Mouse (Mus musculus) lung, embryonic 16.5 days (tissue): ENCODE results near the gene Gca. TPM values are rescaled to one million over a fixed set of nuclear protein-coding genes. Genes with fewer than 3 reads are reported as not detected.
"Not testable (repeated sequence)": the region's sequence is repeated elsewhere in the genome, so short reads cannot be mapped to it uniquely, and the experiment has no call there.

Experiments used
- ATAC-seq: fragments of 200-750 bp; cut with Nextera tagmentation; 2 replicates; pipeline ENCODE4 v1.8.0; 2017; ENCODE audit warnings: low read depth, mild to moderate bottlenecking, moderate library complexity
- H3K27ac ChIP-seq: fragments of 300-500 bp; sonication (generic); 2 replicates; pipeline ENCODE4 v1.5.1; 2014; ENCODE audit warnings: mild to moderate bottlenecking, control low read depth, low read length
- H3K27me3 ChIP-seq: fragments of 300-500 bp; sonication (generic); 2 replicates; pipeline ENCODE4 v1.6.1; 2014; ENCODE audit warnings: low read depth, low read length, mixed read lengths; ENCODE audit not compliant: control insufficient read depth, insufficient read depth
- H3K36me3 ChIP-seq: fragments of 300-500 bp; sonication (generic); 2 replicates; pipeline ENCODE4 v1.6.1; 2014; ENCODE audit warnings: low read length; ENCODE audit not compliant: control insufficient read depth, insufficient read depth
- H3K4me1 ChIP-seq: fragments of 300-500 bp; sonication (generic); replicated peaks from 2 replicates; pipeline ENCODE4 v1.6.1; 2014; ENCODE audit warnings: low read length, mixed read lengths; ENCODE audit not compliant: control insufficient read depth, insufficient read depth
- H3K4me2 ChIP-seq: fragments of 300-500 bp; sonication (generic); 2 replicates; pipeline ENCODE4 v1.6.1; 2014; ENCODE audit warnings: low read depth, low read length, control low read depth
- H3K4me3 ChIP-seq: fragments of 300-500 bp; sonication (generic); 2 replicates; pipeline ENCODE4 v1.5.1; 2014; ENCODE audit warnings: mild to moderate bottlenecking, low read length, control low read depth
- H3K9ac ChIP-seq: fragments of 300-500 bp; sonication (generic); 2 replicates; pipeline ENCODE4 v1.6.1; 2014; ENCODE audit warnings: low read length, control low read depth
- H3K9me3 ChIP-seq: fragments of 300-500 bp; sonication (generic); 2 replicates; pipeline ENCODE4 v1.6.1; 2016; ENCODE audit warnings: low read length; ENCODE audit not compliant: control insufficient read depth
- WGBS: fragments of 180-500 bp; shearing (Covaris S2); extraction: QIAGEN DNeasy Blood & Tissue Kit; methylation state at CpG from one replicate; pipeline ENCODE4 v1.1.7; 2014; 5-methylcytosine and 5-hydroxymethylcytosine counted together
- polyA plus RNA-seq: library from polyadenylated mRNA; unstranded; fragments of >200 nt; fragmentation: Nextera tagmentation; extraction: Ambion mirVana; gene quantifications from 2 replicates; pipeline ENCODE4 v1.2.1, GENCODE M21; 2015

The Gca gene
- polyA plus RNA-seq, 1 experiment from 2014 or later: 5.8 TPM

GRCm38 (mm10) chr2:62706313-62706712 is 42.2 kb downstream of the Gca start:
- Histone ChIP-seq H3K27me3 (no peaks in the 10 kb centered on the region), H3K9ac (no peak overlapping the region), H3K27ac (no peak overlapping the region), H3K9me3 (no peaks in the 10 kb centered on the region), H3K4me1 (no peaks in the 10 kb centered on the region), H3K36me3 (no peaks in the 10 kb centered on the region), H3K4me2 (no peak overlapping the region), H3K4me3 (no peak overlapping the region)
- 83% methylated on average over 3 of the region's 3 CpGs for WGBS
- no peak for ATAC-seq

GRCm38 (mm10) chr2:62709633-62710032 is 45.5 kb downstream of the Gca start:
- Histone ChIP-seq H3K4me1 (no peaks in the 10 kb centered on the region), H3K9ac (no peak overlapping the region), H3K4me2 (no peak overlapping the region), H3K9me3 (no peaks in the 10 kb centered on the region), H3K4me3 (no peak overlapping the region), H3K27ac (no peak overlapping the region), H3K36me3 (no peaks in the 10 kb centered on the region), H3K27me3 (no peaks in the 10 kb centered on the region)
- no peak for ATAC-seq
- 68% methylated on average over 1 of the region's 1 CpGs for WGBS

- 88% methylated on average over 4 of the region's 4 CpGs for WGBS
- not testable (repeated sequence) for H3K36me3 ChIP-seq
These were observed 50.3 kb downstream of the Gca start for GRCm38 (mm10) chr2:62714362-62714761.

GRCm38 (mm10) chr2:62715260-62715659 is 51.2 kb downstream of the Gca start:
- Histone ChIP-seq H3K36me3 (no peaks in the 10 kb centered on the region), H3K4me1 (no peaks in the 10 kb centered on the region), H3K9ac (no peak overlapping the region), H3K4me3 (no peak overlapping the region), H3K9me3 (no peaks in the 10 kb centered on the region), H3K27ac (no peak overlapping the region), H3K27me3 (no peaks in the 10 kb centered on the region), H3K4me2 (no peak overlapping the region)
- WGBS: 91% methylated on average over 4 of the region's 4 CpGs
- ATAC-seq: no peak

More at GRCm38 (mm10) chr2:62714362-62714761, 50.3 kb downstream of the Gca start:
- not testable (repeated sequence) for H3K27ac ChIP-seq, H3K27me3 ChIP-seq, H3K4me2 ChIP-seq, H3K9me3 ChIP-seq, H3K4me1 ChIP-seq, ATAC-seq, H3K9ac ChIP-seq, H3K4me3 ChIP-seq

GRCm38 (mm10) chr2:62717270-62717669 is 53.2 kb downstream of the Gca start:
- Histone ChIP-seq H3K9ac (no peak overlapping the region), H3K36me3 (no peaks in the 10 kb centered on the region)
- WGBS: 74% methylated on average over 6 of the region's 6 CpGs

GRCm38 (mm10) chr2:62718411-62718810 is 54.3 kb downstream of the Gca start:
- 33% methylated on average over 1 of the region's 1 CpGs for WGBS
- H3K36me3 ChIP-seq: no peaks in the 10 kb centered on the region
- H3K9me3 ChIP-seq: no peaks in the 10 kb centered on the region
- H3K4me1 ChIP-seq: no peaks in the 10 kb centered on the region
- no peak overlapping the region for H3K4me3 ChIP-seq
- H3K27ac ChIP-seq: no peak overlapping the region
- H3K9ac ChIP-seq: no peak overlapping the region
- H3K4me2 ChIP-seq: no peak overlapping the region
- no peak for ATAC-seq
- no peaks in the 10 kb centered on the region for H3K27me3 ChIP-seq

More at GRCm38 (mm10) chr2:62717270-62717669, 53.2 kb downstream of the Gca start:
- no peak for ATAC-seq
- Histone ChIP-seq H3K27me3 (no peaks in the 10 kb centered on the region), H3K27ac (no peak overlapping the region), H3K4me3 (no peak overlapping the region), H3K9me3 (no peaks in the 10 kb centered on the region), H3K4me1 (no peaks in the 10 kb centered on the region), H3K4me2 (no peak overlapping the region)

GRCm38 (mm10) chr2:62725946-62726345 is 61.9 kb downstream of the Gca start:
- Histone ChIP-seq H3K4me3 (no peak overlapping the region), H3K9ac (no peak overlapping the region), H3K36me3 (no peaks in the 10 kb centered on the region), H3K4me2 (no peak overlapping the region), H3K4me1 (no peaks in the 10 kb centered on the region), H3K9me3 (no peaks in the 10 kb centered on the region), H3K27me3 (no peaks in the 10 kb centered on the region), H3K27ac (no peak overlapping the region)
- no peak for ATAC-seq
- 36% methylated on average over 1 of the region's 1 CpGs for WGBS

- no peaks in the 10 kb centered on the region for H3K4me1 ChIP-seq
- no peaks in the 10 kb centered on the region for H3K36me3 ChIP-seq
- no peak overlapping the region for H3K27ac ChIP-seq
- WGBS: 86% methylated on average over 2 of the region's 2 CpGs
- no peaks in the 10 kb centered on the region for H3K27me3 ChIP-seq
- no peak overlapping the region for H3K4me2 ChIP-seq
- no peak overlapping the region for H3K4me3 ChIP-seq
- no peak overlapping the region for H3K9ac ChIP-seq
- ATAC-seq: no peak
- H3K9me3 ChIP-seq: no peaks in the 10 kb centered on the region
These were observed 63.6 kb downstream of the Gca start for GRCm38 (mm10) chr2:62727732-62728131.

GRCm38 (mm10) chr2:62730671-62731070 is 66.6 kb downstream of the Gca start:
- Histone ChIP-seq H3K27ac (no peak overlapping the region), H3K36me3 (no peaks in the 10 kb centered on the region), H3K4me1 (no peaks in the 10 kb centered on the region), H3K27me3 (no peaks in the 10 kb centered on the region), H3K9me3 (no peaks in the 10 kb centered on the region), H3K4me3 (no peak overlapping the region), H3K4me2 (no peak overlapping the region), H3K9ac (no peak overlapping the region)
- no peak for ATAC-seq
- 76% methylated on average over 1 of the region's 1 CpGs for WGBS

GRCm38 (mm10) chr2:62743098-62743497 is 79.0 kb downstream of the Gca start:
- Histone ChIP-seq H3K4me2 (no peak overlapping the region), H3K27me3 (no peaks in the 10 kb centered on the region), H3K36me3 (no peaks in the 10 kb centered on the region), H3K9me3 (no peaks in the 10 kb centered on the region), H3K9ac (no peak overlapping the region), H3K27ac (no peak overlapping the region), H3K4me3 (no peak overlapping the region), H3K4me1 (no peaks in the 10 kb centered on the region)
- 65% methylated on average over 2 of the region's 2 CpGs for WGBS
- no peak for ATAC-seq
